Mouse (Mus musculus) stomach, postnatal 0 days (tissue): ENCODE results near the gene Sdcbp2. TPM values are rescaled to one million over a fixed set of nuclear protein-coding genes. Genes with fewer than 3 reads are reported as not detected.

Experiments
- ATAC-seq: fragments of 200-750 bp; cut with Nextera tagmentation; 2 replicates; pipeline ENCODE4 v1.8.0; 2017; ENCODE audit not compliant: low FRiP score, low TSS enrichment
- DNase-seq: peaks from one replicate; pipeline ENCODE4 v3.0.0-alpha.2; 2016; ENCODE audit warnings: low spot score
- H3K27ac ChIP-seq: fragments of 300-500 bp; sonication (generic); replicated peaks from 2 replicates; pipeline ENCODE4 v1.5.1; 2014; ENCODE audit warnings: mild to moderate bottlenecking, control low read depth
- H3K27me3 ChIP-seq: fragments of 300-500 bp; sonication (generic); 2 replicates; pipeline ENCODE4 v1.6.1; 2014; ENCODE audit warnings: low read length; ENCODE audit not compliant: control insufficient read depth, insufficient read depth
- H3K36me3 ChIP-seq: fragments of 300-500 bp; sonication (generic); 2 replicates; pipeline ENCODE4 v1.6.1; 2014; ENCODE audit warnings: low read length, mixed read lengths; ENCODE audit not compliant: control insufficient read depth, insufficient read depth
- H3K4me1 ChIP-seq: fragments of 300-500 bp; sonication (generic); replicated peaks from 2 replicates; pipeline ENCODE4 v1.6.1; 2014; ENCODE audit warnings: antibody characterized with exemption; ENCODE audit not compliant: control insufficient read depth, insufficient read depth
- H3K4me2 ChIP-seq: fragments of 300-500 bp; sonication (generic); replicated peaks from 2 replicates; pipeline ENCODE4 v1.6.1; 2014; ENCODE audit warnings: low read depth, mild to moderate bottlenecking, control low read depth, moderate library complexity
- H3K4me3 ChIP-seq: fragments of 300-500 bp; sonication (generic); 2 replicates; pipeline ENCODE4 v1.5.1; 2014; ENCODE audit warnings: low read depth, low read length, control low read depth
- H3K9ac ChIP-seq: fragments of 300-500 bp; sonication (generic); 2 replicates; pipeline ENCODE4 v1.6.1; 2014; ENCODE audit warnings: mild to moderate bottlenecking, low read length, control low read depth, mixed read lengths
- H3K9me3 ChIP-seq: fragments of 300-500 bp; sonication (generic); 2 replicates; pipeline ENCODE4 v1.6.1; 2016; ENCODE audit warnings: low read length; ENCODE audit not compliant: control insufficient read depth
- CTCF ChIP-seq: IDR thresholded peaks from 2 replicates; pipeline ENCODE4 v1.5.1; 2016; ENCODE audit warnings: antibody characterized with exemption, low read depth, mild to moderate bottlenecking, moderate library complexity
- EP300 ChIP-seq: optimal IDR thresholded peaks from 2 replicates; pipeline ENCODE3; 2016; ENCODE audit warnings: antibody characterized with exemption
- WGBS: fragments of 180-500 bp; shearing (Covaris S2); extraction: QIAGEN DNeasy Blood & Tissue Kit; methylation state at CpG from one replicate; pipeline ENCODE4 v1.1.7; 2014; 5-methylcytosine and 5-hydroxymethylcytosine counted together
- polyA plus RNA-seq: library from polyadenylated mRNA; unstranded; fragments of >200 nt; fragmentation: Nextera tagmentation; extraction: Ambion mirVana; gene quantifications from 2 replicates; pipeline ENCODE4 v1.2.1, GENCODE M21; 2015

Sdcbp2 gene
- polyA plus RNA-seq, 1 experiment from 2014 or later, result 156 TPM

- Histone ChIP-seq H3K4me3 (no peak overlapping the region), H3K9ac (no peak overlapping the region), H3K27ac (no peak overlapping the region), H3K27me3 (peaks cover 6% of the 10 kb centered on the region; the same call in 1 of the 2 replicates), H3K4me1 (no peaks in the 10 kb centered on the region), H3K36me3 (no peaks in the 10 kb centered on the region), H3K4me2 (no peak overlapping the region), H3K9me3 (no peaks in the 10 kb centered on the region)
- TF ChIP-seq EP300 (no peak), CTCF (no peak)
- ATAC-seq (no peak), DNase-seq (no peak)
- 77% methylated on average over 3 of the region's 3 CpGs for WGBS
Measured at GRCm38 (mm10) chr2:151628011-151628410, 55.6 kb downstream of the Sdcbp2 start.

DNA sequence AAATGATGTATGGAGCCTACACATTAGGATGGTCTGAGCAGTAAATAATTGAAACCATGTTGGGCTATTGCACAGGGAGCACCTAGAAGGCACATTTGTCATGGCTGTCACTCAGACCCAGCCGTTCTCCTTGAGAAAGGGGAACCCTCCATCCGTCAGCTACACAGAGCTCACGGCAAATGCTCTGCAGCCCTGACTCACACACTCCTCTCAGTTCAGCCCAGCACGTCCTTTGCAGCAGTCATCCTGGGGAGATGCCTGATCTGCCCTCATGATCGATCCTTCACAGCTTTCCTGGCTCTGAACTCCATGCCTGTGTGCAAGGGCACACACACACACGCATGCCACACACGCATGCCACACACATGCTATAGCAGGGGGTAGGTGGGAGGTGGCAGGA, 56.9 kb downstream of the Sdcbp2 start:
- TF ChIP-seq EP300 (no peak), CTCF (no peak)
- Histone ChIP-seq H3K4me3 (no peak overlapping the region), H3K27me3 (peaks cover 6% of the 10 kb centered on the region; the same call in 1 of the 2 replicates), H3K4me1 (no peaks in the 10 kb centered on the region), H3K36me3 (no peaks in the 10 kb centered on the region), H3K27ac (no peak overlapping the region), H3K9me3 (no peaks in the 10 kb centered on the region), H3K4me2 (no peak overlapping the region), H3K9ac (no peak overlapping the region)
- 65% methylated on average over 7 of the region's 7 CpGs for WGBS
- DNase-seq, result no peak
- no peak for ATAC-seq

- no peak overlapping the region for H3K27ac ChIP-seq
- H3K9ac ChIP-seq, result peak overlapping the region; percentile 66
- no peak for DNase-seq
- 7% methylated on average over 22 of the region's 22 CpGs for WGBS
- TF ChIP-seq CTCF, result no peak
- TF ChIP-seq EP300, result no peak
- H3K4me1 ChIP-seq, result no peaks in the 10 kb centered on the region
- H3K9me3 ChIP-seq, result no peaks in the 10 kb centered on the region
- peaks cover 6% of the 10 kb centered on the region; the same call in 1 of the 2 replicates for H3K27me3 ChIP-seq
- no peaks in the 10 kb centered on the region for H3K36me3 ChIP-seq
- H3K4me2 ChIP-seq, result peak overlapping the region; percentile 98
- peak overlapping the region; percentile 64 for H3K4me3 ChIP-seq
- peak; percentile 11 for ATAC-seq
Measured at GRCm38 (mm10) chr2:151631406-151632158, 59.2 kb downstream of the Sdcbp2 start.

GRCm38 (mm10) chr2:151632159-151632814, 59.9 kb downstream of the Sdcbp2 start, which contains the start of gene Snph:
TSS of gene Snph (minus strand) at chr2:151632593.
- DNase-seq (peak; percentile 65), ATAC-seq (peak; percentile 74)
- Histone ChIP-seq H3K4me3 (peak within 1 kb of the TSS; percentile 64), H3K27ac (no peak within 1 kb of the TSS), H3K9me3 (no peaks in the 10 kb centered on the region), H3K4me1 (no peaks in the 10 kb centered on the region), H3K9ac (peak within 1 kb of the TSS; percentile 66), H3K36me3 (no peaks in the 10 kb centered on the region), H3K27me3 (peaks cover 6% of the 10 kb centered on the region; the same call in 1 of the 2 replicates), H3K4me2 (peak within 1 kb of the TSS; percentile 98)
- TF ChIP-seq CTCF (peak; percentile 65), EP300 (no peak)
- under 1% methylated on average over 40 of the region's 47 CpGs for WGBS

- 65% methylated on average over 5 of the region's 5 CpGs for WGBS
- DNase-seq, result no peak
Measured at GRCm38 (mm10) chr2:151632982-151633381, 60.6 kb downstream of the Sdcbp2 start.

More at GRCm38 (mm10) chr2:151632982-151633381, 60.6 kb downstream of the Sdcbp2 start:
- H3K36me3 ChIP-seq, result no peaks in the 10 kb centered on the region
- H3K9ac ChIP-seq, result no peak overlapping the region
- H3K27ac ChIP-seq, result no peak overlapping the region
- no peak for ATAC-seq
- TF ChIP-seq CTCF (no peak), EP300 (no peak)
- H3K4me1 ChIP-seq, result no peaks in the 10 kb centered on the region
- peaks cover 6% of the 10 kb centered on the region; the same call in 1 of the 2 replicates for H3K27me3 ChIP-seq
- no peak overlapping the region for H3K4me3 ChIP-seq
- no peak overlapping the region for H3K4me2 ChIP-seq
- H3K9me3 ChIP-seq, result no peaks in the 10 kb centered on the region
